Mouse (Mus musculus) spleen, adult 2 months (tissue): ENCODE data around the gene Tle2.

ENCODE experiments used
- CTCF ChIP-seq: fragments of 200-500 bp; IDR thresholded peaks from 2 replicates; pipeline ENCODE4 v1.5.1; 2011; ENCODE audit warnings: mild to moderate bottlenecking, inconsistent platforms; ENCODE audit not compliant: insufficient read depth, insufficient read length, insufficient replicate concordance; ENCODE audit errors: extremely low read depth
- POLR2A ChIP-seq: fragments of 200-500 bp; IDR thresholded peaks from 2 replicates; pipeline ENCODE4 v1.6.1; 2011; ENCODE audit warnings: low read depth, low read length, inconsistent platforms

DNA sequence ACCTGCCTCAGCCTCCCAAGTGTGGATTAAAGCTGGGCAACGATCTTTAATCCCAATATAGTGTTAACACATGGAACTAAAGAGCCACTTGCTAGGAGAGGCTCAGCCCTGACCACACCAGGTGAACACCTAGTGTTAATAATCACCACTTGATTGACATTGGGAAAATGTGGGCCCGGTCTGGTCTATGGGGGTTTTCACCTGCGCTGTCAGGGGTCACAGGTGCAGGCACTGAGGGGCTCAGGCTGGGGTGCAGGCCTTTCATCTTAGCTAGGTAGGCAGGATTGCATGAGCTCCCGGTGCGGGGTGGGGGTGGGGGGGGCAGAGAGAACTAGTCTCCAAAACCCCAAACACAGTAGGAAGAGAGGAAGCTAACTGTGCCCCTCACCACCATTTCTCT is 25.3 kb downstream of the Tle2 start:
- TF ChIP-seq POLR2A (no peak), CTCF (no peak)
